Mouse (Mus musculus): ENCODE measurements around the gene Sae1. TPM values are rescaled to one million over a fixed set of nuclear protein-coding genes. Genes with fewer than 3 reads are reported as not detected.

Gene Sae1
- polyA plus RNA-seq, 1 experiment from 2014 or later, result 339 TPM

- DNase-seq (ENCODE audit: low spot score) (peak; percentile 94), ATAC-seq (ENCODE audit: low FRiP score) (peak; percentile 90)
- peak within 1 kb of the TSS; percentile 75 for H3K9ac ChIP-seq (ENCODE audit: low read depth, low read length)
- peak within 1 kb of the TSS; percentile 96 for H3K4me2 ChIP-seq (replicated peaks; ENCODE audit: low read depth, low read length)
- no peaks in the 10 kb centered on the region for H3K9me3 ChIP-seq (ENCODE audit: control insufficient read depth, low read length)
- H3K27me3 ChIP-seq (ENCODE audit: control insufficient read depth, insufficient read depth, low read length), result no peaks in the 10 kb centered on the region
- H3K36me3 ChIP-seq (ENCODE audit: control insufficient read depth, insufficient read depth, low read length), result no peaks in the 10 kb centered on the region; the same call in 1 of the 2 replicates
- H3K4me1 ChIP-seq (replicated peaks; ENCODE audit: control insufficient read depth, insufficient read depth, low read length), result peaks cover 11% of the 10 kb centered on the region; the same call in 1 of the 2 replicates
- peak within 1 kb of the TSS; percentile 87 for H3K27ac ChIP-seq (ENCODE audit: low read depth, low read length)
- H3K4me3 ChIP-seq (ENCODE audit: low read depth, low read length), result peak within 1 kb of the TSS; percentile 79
- under 1% methylated on average over 35 of the region's 49 CpGs for WGBS
Measured at GRCm38 (mm10) chr7:16273081-16273765, 114.4 kb downstream of the Sae1 start, which contains the start of gene Inafm1. Gene Inafm1 (minus strand): TSS chr7:16273617.

GRCm38 (mm10) chr7:16272681-16273080 is 114.9 kb downstream of the Sae1 start:
- H3K4me3 ChIP-seq (ENCODE audit: low read depth, low read length), result peak overlapping the region; percentile 79
- under 1% methylated on average over 43 of the region's 46 CpGs for WGBS
- ATAC-seq (ENCODE audit: low FRiP score), result peak; percentile 76
- DNase-seq (ENCODE audit: low spot score), result peak; percentile 75
- no peaks in the 10 kb centered on the region for H3K36me3 ChIP-seq (ENCODE audit: control insufficient read depth, insufficient read depth, low read length)
- H3K27me3 ChIP-seq (ENCODE audit: control insufficient read depth, insufficient read depth, low read length), result no peaks in the 10 kb centered on the region
- H3K4me1 ChIP-seq (replicated peaks; ENCODE audit: control insufficient read depth, insufficient read depth, low read length), result peaks cover 11% of the 10 kb centered on the region; the same call in 1 of the 2 replicates
- peak overlapping the region; percentile 75 for H3K9ac ChIP-seq (ENCODE audit: low read depth, low read length)
- H3K9me3 ChIP-seq (ENCODE audit: control insufficient read depth, low read length), result no peaks in the 10 kb centered on the region
- H3K4me2 ChIP-seq (replicated peaks; ENCODE audit: low read depth, low read length), result peak overlapping the region; percentile 96
- peak overlapping the region; percentile 87 for H3K27ac ChIP-seq (ENCODE audit: low read depth, low read length)

- ATAC-seq (ENCODE audit: low FRiP score) (no peak), DNase-seq (ENCODE audit: low spot score) (no peak)
- no peak overlapping the region for H3K4me2 ChIP-seq (replicated peaks; ENCODE audit: low read depth, low read length)
Measured at GRCm38 (mm10) chr7:16271139-16271538, 116.5 kb downstream of the Sae1 start.

More at GRCm38 (mm10) chr7:16271139-16271538, 116.5 kb downstream of the Sae1 start:
- Histone ChIP-seq H3K4me1 (replicated peaks; ENCODE audit: control insufficient read depth, insufficient read depth, low read length) (peaks cover 11% of the 10 kb centered on the region; the same call in 1 of the 2 replicates), H3K4me3 (ENCODE audit: low read depth, low read length) (no peak overlapping the region), H3K27ac (ENCODE audit: low read depth, low read length) (no peak overlapping the region), H3K27me3 (ENCODE audit: control insufficient read depth, insufficient read depth, low read length) (no peaks in the 10 kb centered on the region), H3K9ac (ENCODE audit: low read depth, low read length) (no peak overlapping the region), H3K36me3 (ENCODE audit: control insufficient read depth, insufficient read depth, low read length) (no peaks in the 10 kb centered on the region), H3K9me3 (ENCODE audit: control insufficient read depth, low read length) (no peaks in the 10 kb centered on the region)
- WGBS, result 54% methylated on average over 1 of the region's 1 CpGs

Other genes starting within 250 kb of the Sae1 start
- gene Meis3, start 212.7 kb downstream of the Sae1 start, polyA plus RNA-seq (2014; fragmentation: Nextera tagmentation; extraction: Ambion mirVana), result 122 and 135 TPM in 2 replicates
- 7.9 and 9.1 TPM in 2 replicates for gene Dhx34, start 165.8 kb downstream of the Sae1 start, polyA plus RNA-seq (2014; fragmentation: Nextera tagmentation; extraction: Ambion mirVana)
- 0.04 and 0.11 TPM in 2 replicates for gene C5ar2, start 143.7 kb downstream of the Sae1 start, polyA plus RNA-seq (2014; fragmentation: Nextera tagmentation; extraction: Ambion mirVana)
- gene C5ar1, start 128.3 kb downstream of the Sae1 start, polyA plus RNA-seq (2014; fragmentation: Nextera tagmentation; extraction: Ambion mirVana), result 0.46 and 1.3 TPM in 2 replicates
- 11.0 and 13.8 TPM in 2 replicates for gene Inafm1, start 114.2 kb downstream of the Sae1 start, polyA plus RNA-seq (2014; fragmentation: Nextera tagmentation; extraction: Ambion mirVana)
- gene Ccdc9, start 101.0 kb downstream of the Sae1 start, polyA plus RNA-seq (2014; fragmentation: Nextera tagmentation; extraction: Ambion mirVana), result 18.2 and 19.2 TPM in 2 replicates
- gene Bbc3, start 79.4 kb downstream of the Sae1 start, polyA plus RNA-seq (2014; fragmentation: Nextera tagmentation; extraction: Ambion mirVana), result 6.4 and 8.1 TPM in 2 replicates
- 15.7 and 20.7 TPM in 2 replicates for gene Zc3h4, start 13.1 kb upstream of the Sae1 start, polyA plus RNA-seq (2014; fragmentation: Nextera tagmentation; extraction: Ambion mirVana)
- gene Tmem160, start 65.0 kb upstream of the Sae1 start, polyA plus RNA-seq (2014; fragmentation: Nextera tagmentation; extraction: Ambion mirVana), result 51.4 and 56.5 TPM in 2 replicates
- 0.14 and 0.34 TPM in 2 replicates for gene Npas1, start 89.9 kb upstream of the Sae1 start, polyA plus RNA-seq (2014; fragmentation: Nextera tagmentation; extraction: Ambion mirVana)
- 31.8 and 37.6 TPM in 2 replicates for gene Arhgap35, start 227.2 kb upstream of the Sae1 start, polyA plus RNA-seq (2014; fragmentation: Nextera tagmentation; extraction: Ambion mirVana)

Data from hindbrain, embryonic 11.5 days (tissue).